Mouse (Mus musculus) embryonic fibroblast, embryonic 13.5 days (primary cell): ENCODE results near the gene Sarnp.

ENCODE experiments used
- CTCF ChIP-seq: IDR thresholded peaks from 2 replicates; pipeline ENCODE4 v1.5.1; 2011; ENCODE audit warnings: mild to moderate bottlenecking, control low read depth, low read length, moderate library complexity, borderline replicate concordance; ENCODE audit not compliant: insufficient read depth
- POLR2A ChIP-seq: IDR thresholded peaks from 2 replicates; pipeline ENCODE4 v1.6.1; 2011; ENCODE audit warnings: low read depth, mild to moderate bottlenecking, control low read depth, low read length, moderate library complexity

DNA sequence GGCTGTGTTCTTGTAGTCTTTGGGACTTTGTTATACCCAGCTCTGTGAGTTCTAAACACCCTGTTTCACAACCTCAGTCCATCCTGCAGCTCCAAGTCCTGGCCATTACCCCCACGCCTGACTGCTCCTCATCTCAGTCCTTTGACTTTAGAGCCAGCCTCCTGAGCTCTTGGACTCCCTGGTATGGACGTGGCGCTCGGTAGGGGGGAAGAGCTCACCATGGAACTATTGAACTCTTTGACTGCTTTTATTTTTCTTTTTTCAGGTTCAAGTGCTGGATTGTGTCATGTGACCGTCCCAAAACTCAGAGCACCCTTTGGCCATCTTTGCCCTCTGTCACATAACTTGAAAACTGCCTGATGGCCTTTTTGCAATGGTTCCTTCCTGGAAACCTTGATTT is 64.9 kb downstream of the Sarnp start:
- TF ChIP-seq POLR2A (no peak), CTCF (no peak)
